Mouse (Mus musculus) heart, postnatal 4 days (tissue): Measurements from ENCODE around the gene Fstl3. TPM values are rescaled to one million over a fixed set of nuclear protein-coding genes. Genes with fewer than 3 reads are reported as not detected.

ENCODE experiments used
- DNase-seq: peaks from one replicate; pipeline ENCODE4 v3.0.0; 2021
- total RNA-seq, 2 experiments: library from RNA; stranded (reverse); gene quantifications; 2 replicates each; pipeline ENCODE4 v1.2.3; 2021

The Fstl3 gene
- total RNA-seq, 2 experiments from 2014 or later, result 10.3 TPM

DNA sequence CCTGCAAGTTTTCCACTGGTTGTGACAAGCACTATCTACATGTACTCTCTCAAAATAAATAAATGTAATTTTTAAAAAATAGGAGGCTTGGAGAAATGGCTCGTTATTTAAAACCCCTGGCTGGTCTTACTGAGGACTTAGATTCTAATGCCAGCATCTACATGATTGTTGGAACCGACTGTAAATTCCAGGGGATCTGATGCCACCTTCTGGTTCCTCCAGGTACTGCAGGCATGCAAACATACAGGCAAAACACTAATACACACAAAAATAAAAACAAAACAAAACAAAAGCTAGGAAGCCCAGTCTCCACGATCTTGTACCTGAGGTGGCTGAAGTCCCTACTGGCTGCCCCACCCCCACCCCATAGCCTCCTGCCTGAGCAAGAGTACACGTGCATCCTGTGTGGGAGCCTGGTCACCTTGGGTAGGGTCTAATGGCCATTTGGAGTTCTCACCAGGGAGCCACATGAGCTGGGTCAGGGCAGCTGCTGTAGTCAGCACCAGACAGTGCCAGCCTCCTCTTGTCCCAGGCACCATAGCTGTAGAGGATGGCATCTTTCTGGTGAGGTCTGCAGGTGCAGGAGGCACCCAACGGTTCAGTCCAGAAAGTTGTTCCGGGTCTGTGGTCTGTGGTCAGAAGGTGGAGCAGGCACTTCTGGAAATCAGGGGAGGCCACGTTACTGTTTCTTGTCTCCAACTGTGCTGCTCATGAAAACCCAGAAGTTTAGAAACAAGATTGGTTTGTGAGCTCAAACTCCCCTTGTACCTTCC, 11.5 kb downstream of the Fstl3 start:
- peak; percentile 88 for DNase-seq

DNA sequence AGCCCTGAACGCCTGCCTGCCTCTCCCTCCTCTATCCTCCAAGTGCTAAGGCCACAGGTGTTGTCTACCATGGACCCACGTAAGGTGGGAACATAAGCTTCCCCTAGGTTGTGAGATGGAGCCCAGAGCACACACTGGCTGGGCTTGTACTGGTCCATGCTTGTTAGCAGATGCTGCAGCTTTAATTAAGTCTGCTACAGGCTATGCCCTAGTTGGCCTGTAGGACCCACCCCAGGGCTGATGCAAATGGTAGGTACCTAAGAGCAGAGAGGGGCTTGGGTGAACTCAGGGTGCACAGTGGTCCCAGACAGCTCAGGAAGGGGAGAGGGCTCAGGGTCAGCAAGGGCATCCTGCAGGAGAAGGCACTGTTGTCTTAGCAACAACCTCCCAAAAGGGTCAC, 12.5 kb downstream of the Fstl3 start:
- no peak for DNase-seq

DNA sequence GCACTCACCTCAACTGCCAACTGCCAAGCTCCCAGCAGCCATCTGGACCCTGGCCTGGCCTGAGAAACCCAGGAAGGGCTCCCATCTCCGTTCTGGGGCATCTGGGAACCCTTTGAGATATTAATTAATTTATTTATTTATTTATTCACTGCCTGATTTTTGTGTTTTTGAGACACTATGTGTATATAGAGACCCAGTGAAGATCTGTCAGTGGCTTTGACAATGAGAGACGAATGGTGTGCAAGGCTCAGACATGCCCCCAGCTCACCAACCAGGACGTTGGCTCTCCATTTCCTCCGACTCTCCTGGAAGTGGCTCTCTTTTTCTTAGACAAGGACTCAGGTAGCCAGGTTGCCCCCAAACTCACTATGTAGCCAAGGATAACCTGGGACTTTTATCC, 13.8 kb downstream of the Fstl3 start, which contains the start of gene Prss57:
Gene Prss57 (minus strand): TSS at position 101 of the 400 bp plus-strand sequence.
- no peak for DNase-seq

DNA sequence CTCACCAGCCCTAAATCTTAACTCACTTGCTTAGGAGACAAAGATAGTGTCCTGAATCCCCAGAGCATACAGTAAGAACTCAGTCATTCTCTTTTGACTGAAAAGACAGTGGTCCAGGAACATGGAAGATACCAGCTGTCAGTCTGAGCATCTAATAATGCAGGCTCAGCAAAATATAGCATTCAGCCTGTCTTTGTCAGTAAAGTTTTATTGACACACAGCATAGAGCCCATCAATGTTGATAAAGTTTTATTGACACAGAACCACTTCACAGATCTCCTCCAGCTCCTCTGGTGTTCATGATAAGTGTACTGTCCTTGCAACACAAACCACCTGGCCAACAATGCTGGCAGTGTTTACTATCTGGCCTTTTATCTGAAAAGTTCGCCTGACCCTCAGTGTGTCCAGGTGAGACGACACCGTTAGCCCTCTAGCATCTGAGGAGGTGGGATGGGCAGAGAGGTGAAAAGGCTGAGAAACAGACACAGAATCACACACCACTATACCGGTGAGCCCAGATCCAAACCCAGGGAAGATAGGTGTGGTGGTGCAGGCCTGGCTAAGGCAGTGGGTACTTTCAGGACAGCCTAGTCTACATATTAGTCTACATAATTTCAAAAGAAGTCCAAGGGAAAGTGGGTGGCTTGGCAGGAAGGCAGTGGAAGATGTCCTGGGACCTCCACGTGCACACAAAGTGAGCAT, 15.4 kb downstream of the Fstl3 start:
- DNase-seq, result no peak

DNA sequence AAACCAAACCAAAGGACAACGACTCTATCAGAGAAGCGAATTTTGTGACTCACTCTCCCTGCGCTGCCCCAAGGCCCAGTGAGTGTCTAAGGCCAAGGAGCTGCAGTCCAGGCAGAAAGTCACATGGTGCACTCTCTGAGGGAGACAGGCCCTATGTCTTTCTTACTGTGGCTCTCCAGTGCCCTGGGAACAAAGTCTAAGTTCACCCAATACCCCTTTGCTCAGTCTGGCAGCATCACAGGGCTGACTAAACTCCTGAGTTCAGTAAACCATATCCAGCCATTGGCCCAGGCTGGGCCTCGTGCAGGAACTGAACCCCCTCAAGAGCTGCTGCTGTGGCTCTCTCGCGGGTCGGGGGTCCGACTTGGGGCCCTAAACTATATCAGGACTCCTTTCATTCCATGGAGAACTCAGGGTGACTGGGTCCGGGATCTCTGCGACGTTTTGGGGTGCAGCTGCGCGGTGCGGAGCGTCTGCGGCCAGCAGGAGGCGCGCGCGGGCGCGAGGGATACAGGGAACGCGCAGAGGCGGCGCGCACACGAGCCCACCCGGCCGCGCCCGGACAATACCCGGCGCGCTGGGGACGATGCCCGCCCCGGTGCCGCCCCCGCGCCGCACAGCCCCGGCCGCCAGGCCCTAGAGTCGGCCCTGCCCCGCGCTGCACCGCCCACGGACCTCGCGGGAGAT, 16.1 kb downstream of the Fstl3 start, which contains the start of gene Palm:
Gene Palm (plus strand): TSS at position 522 of the 687 bp plus-strand sequence.
- DNase-seq, result peak; percentile 84

DNA sequence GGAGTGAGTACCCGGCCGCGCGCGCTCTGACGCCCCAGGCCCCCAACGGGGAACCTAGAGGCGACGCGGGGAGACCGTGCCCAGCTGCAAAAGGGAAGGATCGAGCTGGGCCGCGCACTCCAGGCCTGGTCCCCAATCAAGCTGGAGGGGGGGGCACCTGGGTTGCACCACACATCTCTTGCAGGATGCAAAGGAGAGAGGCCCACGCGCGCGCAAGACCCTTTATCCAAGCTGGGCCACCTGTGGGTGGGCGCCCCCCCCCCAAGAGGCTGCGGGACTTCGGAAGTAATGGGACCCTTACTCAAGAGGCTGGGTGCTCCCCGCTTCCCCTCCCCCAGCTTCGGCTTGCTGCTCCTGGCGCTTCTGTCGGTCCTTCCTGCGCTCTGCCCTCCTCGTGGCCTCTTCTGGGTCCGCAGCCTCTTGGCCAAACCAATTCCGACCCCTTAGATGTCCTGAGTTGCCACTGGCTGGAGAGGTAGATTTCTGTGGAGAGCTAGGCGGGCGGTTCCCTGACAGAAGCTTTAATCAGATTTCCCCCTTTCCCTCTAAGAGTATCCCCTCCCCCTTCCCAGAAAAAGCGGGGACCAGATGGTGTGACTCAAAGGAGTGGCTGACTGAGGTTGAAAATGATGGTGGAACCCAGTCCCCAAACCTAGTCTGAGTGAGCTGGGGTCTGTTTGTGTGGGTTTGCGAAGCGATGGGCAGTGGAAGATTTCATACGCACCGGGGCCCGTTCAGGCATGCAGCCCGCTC, 16.8 kb downstream of the Fstl3 start:
- peak; percentile 46 for DNase-seq

DNA sequence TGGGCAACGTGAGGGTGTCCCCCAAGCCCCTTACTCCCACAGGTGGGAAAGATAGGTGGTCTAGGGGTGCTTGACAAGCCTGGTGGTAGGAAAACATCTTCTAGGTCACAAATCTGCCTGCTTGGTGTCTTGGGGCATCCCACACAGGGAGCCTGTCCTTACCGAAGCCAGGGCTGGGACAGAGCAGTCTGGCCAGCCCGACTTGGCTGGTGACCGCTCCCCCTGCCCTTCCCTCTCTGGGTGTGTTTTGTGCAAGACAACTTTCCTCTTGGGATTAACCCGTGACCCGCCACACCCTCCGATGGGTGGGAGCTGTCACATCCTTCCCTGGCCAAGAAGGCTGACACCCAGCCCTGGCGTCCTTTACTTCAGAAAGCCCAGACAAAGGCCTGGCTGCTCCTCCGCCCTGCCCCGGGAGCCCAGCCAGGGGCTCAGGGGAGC, 17.4 kb downstream of the Fstl3 start:
- DNase-seq, result peak; percentile 79

DNA sequence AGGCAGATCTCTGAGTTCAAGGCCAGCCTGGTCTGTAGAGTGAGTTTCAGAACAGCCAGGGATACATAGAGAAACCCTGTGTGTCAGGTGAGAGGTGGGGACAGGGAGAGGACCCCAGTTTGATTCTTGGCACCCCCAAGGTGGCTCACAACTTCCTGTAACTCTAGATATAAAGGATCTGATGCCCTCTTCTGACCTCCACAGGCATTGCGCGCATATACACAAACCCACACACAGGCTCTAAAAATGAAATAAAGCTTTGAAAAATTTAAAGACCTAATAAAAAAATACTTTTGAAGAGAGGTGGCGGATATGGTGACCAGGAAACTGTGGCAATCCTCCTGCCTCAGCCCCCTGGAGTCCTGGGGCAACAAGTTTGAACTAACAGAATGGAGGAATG, 18.8 kb downstream of the Fstl3 start:
- DNase-seq, result no peak

DNA sequence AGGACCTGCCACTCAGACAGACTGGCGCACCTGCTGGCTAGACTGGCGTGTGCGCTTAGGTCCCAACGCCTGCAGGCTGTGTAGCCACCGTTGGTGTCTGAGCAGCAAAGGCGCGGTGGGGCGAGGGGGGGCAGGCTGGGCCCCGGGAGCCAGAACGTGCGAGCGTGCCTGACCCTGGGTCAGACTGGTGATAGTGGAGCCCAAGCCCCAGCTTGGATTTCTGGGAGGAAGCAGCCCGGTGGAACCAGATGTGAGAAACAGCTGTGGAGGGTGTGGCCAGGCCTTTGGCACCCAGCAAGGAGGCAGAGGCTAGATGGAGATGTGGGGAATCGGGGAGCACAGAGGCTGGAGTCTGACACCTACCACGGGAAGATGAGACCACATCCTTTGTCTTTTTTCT, 20.3 kb downstream of the Fstl3 start:
- DNase-seq, result peak; percentile 50

DNA sequence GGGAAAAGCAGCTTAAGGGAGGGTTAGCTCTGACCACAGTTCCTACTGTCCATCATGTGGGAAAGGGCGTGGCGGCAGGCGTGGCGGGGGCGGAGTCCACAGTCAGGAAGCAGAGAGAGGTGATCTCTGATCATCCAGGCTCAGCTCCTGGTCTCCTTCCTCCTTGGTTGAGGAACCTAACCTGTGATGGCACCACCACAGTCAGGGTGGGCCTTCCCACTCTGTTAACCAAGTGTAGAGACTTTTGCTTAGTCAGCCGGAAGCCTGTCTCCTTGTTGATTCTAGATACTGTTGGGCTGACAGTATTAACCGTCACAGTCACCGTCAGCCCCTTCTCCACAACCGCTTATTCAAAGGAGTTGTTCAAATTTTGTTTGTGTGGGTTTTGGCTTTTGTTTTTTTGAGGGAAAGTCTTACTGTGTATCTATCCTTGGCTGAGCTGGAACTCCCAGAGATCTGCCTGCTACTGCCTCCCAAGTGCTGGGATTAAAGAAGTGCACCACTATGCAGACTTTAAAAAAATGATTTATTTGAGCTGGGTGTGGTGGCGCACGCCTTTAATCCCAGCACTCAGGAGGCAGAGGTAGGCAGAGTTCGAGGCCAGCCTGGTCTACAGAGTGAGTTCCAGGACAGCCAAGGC, 21.3 kb downstream of the Fstl3 start:
- no peak for DNase-seq

DNA sequence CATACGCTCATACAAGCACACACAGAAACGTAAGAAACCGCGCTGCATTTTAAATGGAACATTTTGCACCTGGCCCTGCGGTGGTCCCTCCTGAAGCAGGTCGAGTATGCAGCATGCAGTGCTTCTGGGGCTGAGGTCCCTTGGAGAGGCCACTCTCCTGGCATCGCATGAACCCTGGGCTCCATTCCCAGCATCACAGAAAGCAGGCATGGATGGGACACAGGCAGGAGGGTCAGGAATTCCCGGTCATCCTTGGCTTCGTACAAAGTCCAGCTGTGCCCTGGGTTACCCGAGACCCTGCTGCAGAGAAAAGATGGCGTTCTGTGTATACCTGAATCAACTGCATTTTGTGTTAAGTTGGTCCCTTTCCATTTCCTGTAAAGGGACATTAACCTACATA, 23.4 kb downstream of the Fstl3 start:
- no peak for DNase-seq

DNA sequence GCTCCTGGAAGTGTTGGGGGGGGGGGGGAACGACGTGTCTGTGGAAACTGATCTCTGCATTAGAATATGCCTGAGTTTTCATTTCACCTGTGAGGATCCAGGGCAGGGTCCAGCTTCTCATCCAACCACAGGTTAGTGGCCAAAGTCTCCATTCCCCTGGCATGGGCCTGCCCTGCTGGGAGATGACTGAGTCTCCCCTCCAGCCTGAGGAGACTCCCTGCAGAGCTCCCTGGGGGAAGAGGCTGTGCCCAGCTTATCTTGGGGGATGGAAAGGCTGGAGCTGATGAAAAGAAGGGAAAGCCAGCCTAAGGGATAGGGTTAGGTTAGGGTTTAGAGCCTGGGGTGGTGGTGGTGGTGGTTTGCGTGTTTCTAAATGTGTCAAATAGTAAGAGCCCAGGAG, 24.8 kb downstream of the Fstl3 start:
- no peak for DNase-seq

DNA sequence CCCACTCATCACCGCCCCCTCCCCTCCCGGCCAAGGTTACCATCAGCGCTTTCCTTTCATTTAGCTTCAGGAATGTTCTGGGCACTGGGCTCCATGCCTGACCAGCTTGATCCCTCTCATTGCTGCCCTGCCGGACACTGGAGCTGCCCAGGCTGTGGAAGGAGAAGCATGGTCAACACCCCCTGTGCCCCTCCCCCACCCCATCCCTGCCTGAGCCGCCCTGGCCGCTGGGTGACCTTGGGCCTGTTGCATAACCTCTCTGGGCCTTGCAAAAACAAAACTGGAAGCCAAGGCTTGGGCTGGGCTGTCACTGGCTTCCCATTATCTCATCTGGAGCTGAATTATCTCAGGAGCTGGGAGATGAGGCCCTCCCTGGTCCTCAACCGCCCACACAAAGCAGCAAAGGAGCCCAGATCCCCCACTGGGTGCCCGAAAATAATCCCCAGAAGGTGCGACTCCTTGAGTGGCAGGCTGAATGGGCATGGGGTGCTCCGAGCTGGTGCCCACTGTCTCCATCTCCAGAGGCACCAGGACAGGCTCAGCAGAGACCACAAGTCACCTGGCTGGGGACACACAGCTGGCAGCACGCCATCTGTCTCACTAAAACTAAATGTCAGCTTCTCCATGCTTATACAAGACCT, 25.4 kb downstream of the Fstl3 start:
- peak; percentile 52 for DNase-seq

DNA sequence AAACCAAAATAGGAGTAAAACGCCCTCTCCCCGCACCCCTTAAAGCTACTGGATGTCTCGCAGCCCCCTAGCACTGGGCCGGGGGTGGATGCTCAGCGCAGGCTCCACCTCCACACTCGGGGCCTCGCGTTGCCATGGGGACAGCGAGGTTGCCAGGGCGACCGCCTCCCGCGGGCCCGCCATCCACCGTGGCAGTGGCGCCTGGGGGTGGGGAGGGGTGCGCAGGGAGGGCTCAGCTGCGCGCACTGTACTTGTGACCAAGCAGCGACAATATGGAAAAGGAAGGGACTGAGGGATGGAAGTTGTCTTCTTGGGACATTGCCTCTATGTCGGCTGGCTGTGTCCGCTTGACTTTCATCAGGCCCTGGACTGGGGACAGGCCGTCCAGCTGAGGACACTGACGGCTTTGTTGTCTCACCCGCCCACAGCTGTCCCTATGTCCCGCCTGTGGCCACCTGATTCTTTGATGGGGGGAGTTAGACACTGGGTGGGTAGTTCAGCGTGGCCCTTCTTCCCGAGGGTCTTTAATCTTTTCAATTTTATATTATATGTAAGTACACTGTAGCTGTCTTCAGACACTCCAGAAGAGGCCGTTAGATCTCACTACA, 26.7 kb downstream of the Fstl3 start:
- DNase-seq, result peak; percentile 65

DNA sequence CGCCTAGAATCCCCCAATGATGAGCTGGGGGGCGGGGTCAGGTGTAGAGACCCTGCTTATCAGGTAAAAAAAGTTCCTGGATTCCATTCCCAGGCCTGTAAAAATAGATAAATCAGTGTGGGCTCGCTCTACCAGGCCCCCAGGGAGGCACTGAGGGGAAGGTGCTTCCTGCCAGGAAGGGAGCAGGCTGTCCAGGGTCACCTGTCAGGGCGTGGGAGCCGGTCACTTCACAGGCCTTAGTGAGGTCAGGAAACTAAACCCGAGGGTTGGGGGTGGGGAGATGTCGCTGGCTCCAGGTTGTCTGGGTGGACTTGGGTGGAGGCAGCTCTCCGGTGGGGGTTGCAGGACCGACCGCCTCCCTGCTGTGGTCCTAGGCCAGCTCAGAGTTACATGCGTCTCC, 28.6 kb downstream of the Fstl3 start:
- DNase-seq, result peak; percentile 76

DNA sequence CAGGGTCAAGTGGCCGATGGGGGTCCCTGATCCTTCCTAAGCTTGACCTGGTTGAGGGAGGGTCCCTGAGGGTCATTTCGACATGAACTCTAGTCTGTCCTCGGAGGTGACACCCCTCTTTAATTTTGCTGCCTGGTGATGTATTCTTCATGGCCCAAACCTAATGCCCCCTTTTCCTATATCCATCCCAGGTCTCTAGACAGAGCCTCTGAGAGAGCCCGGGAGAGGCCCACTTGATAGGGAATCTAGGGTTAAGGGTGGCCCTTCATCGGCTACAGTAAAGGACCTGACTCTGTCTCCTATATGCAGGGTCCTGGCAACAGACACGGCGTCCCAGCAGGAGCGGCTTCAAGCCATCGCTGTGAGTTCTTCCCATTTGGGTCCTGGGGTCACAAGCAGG, 29.3 kb downstream of the Fstl3 start:
- DNase-seq, result no peak

DNA sequence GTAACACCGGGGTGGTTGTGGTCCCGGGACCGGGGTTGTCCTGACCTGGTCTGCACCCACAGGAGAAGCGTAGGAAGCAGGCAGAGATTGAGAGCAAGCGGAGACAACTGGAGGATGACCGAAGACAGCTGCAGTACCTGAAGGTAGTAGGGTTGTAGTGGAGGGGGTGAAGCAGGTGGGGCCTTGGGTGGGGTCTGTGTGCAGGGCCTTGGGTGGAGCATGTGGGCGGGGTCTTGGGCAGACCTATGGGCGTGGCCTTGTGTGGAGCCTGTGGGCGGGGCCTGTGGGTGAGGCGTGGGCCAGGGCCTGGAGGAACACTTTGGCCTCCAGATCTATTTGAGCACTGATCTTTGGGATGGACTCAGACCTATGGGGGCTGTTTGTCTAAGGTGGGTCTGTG, 29.9 kb downstream of the Fstl3 start:
- peak; percentile 50 for DNase-seq

DNA sequence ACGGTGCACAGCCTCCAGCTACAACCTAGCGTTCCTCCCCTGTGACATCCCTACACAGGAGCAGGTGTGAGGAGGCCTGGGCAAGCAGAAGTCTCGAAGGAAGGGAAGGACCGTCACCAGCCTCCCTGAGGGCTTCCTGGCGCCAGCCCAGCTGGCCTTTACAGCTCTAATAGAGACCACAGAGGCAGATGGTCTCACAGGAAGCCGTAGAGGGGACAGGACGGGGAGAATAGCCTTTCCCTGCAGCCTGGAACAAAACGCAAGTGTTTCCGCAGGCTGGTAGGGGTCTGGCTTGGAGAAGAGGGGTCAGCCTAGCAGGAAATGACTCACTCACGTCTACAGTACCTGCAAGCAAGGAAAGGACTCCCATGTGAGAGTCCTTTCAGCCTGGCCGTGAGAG, 30.8 kb downstream of the Fstl3 start:
- peak; percentile 70 for DNase-seq

DNA sequence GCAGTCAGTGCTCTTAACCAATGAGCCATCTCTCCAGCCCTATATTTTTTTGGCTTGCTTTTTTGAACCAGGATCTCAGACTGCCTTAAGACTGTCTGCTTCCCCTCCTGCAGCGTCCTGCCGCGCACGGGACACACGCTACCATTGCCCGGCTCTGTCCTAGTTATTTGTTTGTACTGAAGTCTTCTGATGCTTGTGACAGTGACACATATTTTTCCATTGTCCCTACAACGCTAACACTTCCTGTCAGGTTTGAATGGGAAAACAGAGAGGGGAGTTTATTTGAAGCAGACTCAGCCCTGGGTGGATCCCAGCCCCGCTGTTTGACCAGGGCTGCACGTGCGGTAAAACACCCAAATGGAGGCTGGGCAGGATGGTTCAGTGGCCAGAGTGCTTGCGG, 31.7 kb downstream of the Fstl3 start:
- DNase-seq, result no peak

DNA sequence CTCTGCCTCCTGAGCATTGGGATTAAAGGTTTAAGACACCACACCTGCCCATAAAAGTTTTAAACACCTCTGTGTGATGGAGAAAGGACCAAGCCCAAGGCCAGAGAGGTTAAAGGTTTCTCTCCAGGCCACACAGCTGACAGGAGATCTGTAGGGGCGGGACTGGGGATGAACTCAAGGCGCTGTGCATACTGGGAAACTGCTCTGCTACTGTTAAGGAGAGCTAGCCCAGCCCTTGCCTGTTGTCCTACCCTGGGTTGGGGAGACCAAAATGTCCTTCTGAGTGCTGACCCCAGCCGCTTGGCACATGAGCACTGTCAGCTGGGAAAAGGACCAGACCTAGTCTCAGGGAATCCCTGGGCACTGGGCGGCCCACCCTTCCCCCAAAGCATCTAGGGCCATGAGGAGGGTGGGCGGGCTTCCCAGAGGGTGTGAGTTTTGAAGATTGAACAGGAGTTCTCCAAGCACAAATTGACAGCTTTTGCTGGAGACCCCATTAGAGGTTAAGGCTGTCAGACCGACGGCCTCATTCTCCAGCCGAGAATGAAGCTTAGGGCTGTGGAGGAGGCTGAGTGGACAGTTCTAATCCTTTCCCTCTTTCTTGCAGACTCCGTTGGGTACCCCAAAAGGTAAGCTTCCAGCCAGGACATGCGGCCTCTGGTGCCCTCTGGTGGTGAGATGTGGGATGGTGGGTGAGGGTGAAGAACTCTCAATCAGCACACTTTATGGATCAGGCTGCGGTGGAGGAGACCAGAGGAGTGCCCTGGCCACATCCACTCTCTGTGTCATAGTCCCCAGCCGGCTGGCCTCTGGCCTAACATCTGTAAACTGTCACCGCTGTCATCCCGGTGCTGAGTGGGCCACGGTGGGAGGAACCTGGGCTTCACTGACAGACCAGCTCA, 34.9 kb downstream of the Fstl3 start:
- DNase-seq, result peak; percentile 92
